Mouse (Mus musculus) megakaryocyte progenitor cell, adult 5-6 weeks (primary cell): ENCODE measurements around the gene Map3k6. TPM values are rescaled to one million over a fixed set of nuclear protein-coding genes. Genes with fewer than 3 reads are reported as not detected.

Source experiments
- ATAC-seq: replicated peaks from 2 replicates; pipeline ENCODE4 v1.8.0; 2016; ENCODE audit warnings: mild to moderate bottlenecking, moderate TSS enrichment, inconsistent platforms; ENCODE audit not compliant: poor library complexity
- total RNA-seq, 2 experiments: library from RNA; stranded (forward) in 1 of 2; stranded (reverse) in 1 of 2; fragments of 157-497, 149-512 nt in 1 of 2; fragments of 200-1000 nt in 1 of 2; gene quantifications; 2 replicates each; pipeline versions ENCODE4 v1.2.3 to v1.2.4; 2015 to 2017

The Map3k6 gene
- total RNA-seq, 2 experiments from 2014 or later: 0.87 to 4.6 TPM

GRCm38 (mm10) chr4:133251214-133251613 lies 10.6 kb downstream of the Map3k6 start:
- ATAC-seq: no peak

GRCm38 (mm10) chr4:133252089-133252488 lies 11.5 kb downstream of the Map3k6 start:
- ATAC-seq: no peak

GRCm38 (mm10) chr4:133253412-133253811 lies 12.8 kb downstream of the Map3k6 start:
- no peak for ATAC-seq

- ATAC-seq: no peak
Observed at GRCm38 (mm10) chr4:133255392-133255791, 14.8 kb downstream of the Map3k6 start.

GRCm38 (mm10) chr4:133256820-133257219 lies 16.2 kb downstream of the Map3k6 start:
- no peak for ATAC-seq

- no peak for ATAC-seq
Observed at GRCm38 (mm10) chr4:133257230-133257629, 16.6 kb downstream of the Map3k6 start.

GRCm38 (mm10) chr4:133257798-133258408 lies 17.3 kb downstream of the Map3k6 start:
- no peak for ATAC-seq

GRCm38 (mm10) chr4:133261641-133262374 lies 21.2 kb downstream of the Map3k6 start:
- peak; percentile 59 for ATAC-seq

GRCm38 (mm10) chr4:133262375-133262765 lies 21.8 kb downstream of the Map3k6 start:
- ATAC-seq: peak; percentile 38; the same call in 1 of the 2 replicates

GRCm38 (mm10) chr4:133262882-133263281 lies 22.3 kb downstream of the Map3k6 start, which contains the start of gene Sytl1:
Gene Sytl1, minus strand, starts transcription at chr4:133263113.
- ATAC-seq: peak; percentile 67

GRCm38 (mm10) chr4:133263756-133264155 lies 23.1 kb downstream of the Map3k6 start:
- ATAC-seq: no peak

GRCm38 (mm10) chr4:133264559-133264958 lies 23.9 kb downstream of the Map3k6 start:
- no peak for ATAC-seq

GRCm38 (mm10) chr4:133265297-133265696 lies 24.7 kb downstream of the Map3k6 start:
- no peak for ATAC-seq

- ATAC-seq: no peak
Observed at GRCm38 (mm10) chr4:133265759-133266158, 25.1 kb downstream of the Map3k6 start.

GRCm38 (mm10) chr4:133266248-133266880 lies 25.7 kb downstream of the Map3k6 start:
- ATAC-seq: no peak

GRCm38 (mm10) chr4:133268931-133269330 lies 28.3 kb downstream of the Map3k6 start:
- no peak for ATAC-seq

- ATAC-seq: no peak
Observed at GRCm38 (mm10) chr4:133269596-133269995, 29.0 kb downstream of the Map3k6 start.

- no peak for ATAC-seq
Observed at GRCm38 (mm10) chr4:133270929-133271328, 30.3 kb downstream of the Map3k6 start.

- peak; percentile 96 for ATAC-seq
Observed at GRCm38 (mm10) chr4:133277104-133278026, 36.7 kb downstream of the Map3k6 start, which contains the start of gene Tmem222. Gene Tmem222, minus strand, starts transcription at chr4:133277792.

- ATAC-seq: peak; percentile 21; the same call in 1 of the 2 replicates
Observed at GRCm38 (mm10) chr4:133278067-133278466, 37.4 kb downstream of the Map3k6 start.

GRCm38 (mm10) chr4:133278482-133278881 lies 37.9 kb downstream of the Map3k6 start:
- ATAC-seq: no peak
